Mouse (Mus musculus) megakaryocyte, embryonic 14.5 days (primary cell): ENCODE data around the gene Spata31d1b.

ENCODE experiments used
- FLI1 ChIP-seq: IDR thresholded peaks from 2 replicates; pipeline ENCODE4 v1.6.1; 2012; ENCODE audit warnings: low read length, inconsistent platforms, mixed read lengths
- GATA1 ChIP-seq: IDR thresholded peaks from 3 replicates; pipeline ENCODE4 v1.6.1; 2012; ENCODE audit warnings: mixed read lengths, low read length, inconsistent platforms, borderline replicate concordance

GRCm38 (mm10) chr13:59676316-59677229 lies 35.5 kb upstream of the Spata31d1b start:
- TF ChIP-seq GATA1 (no peak), FLI1 (no peak)
